Mouse (Mus musculus) right cerebral cortex, postnatal 14 days (tissue): ENCODE results near the gene Ssu2.

Source experiments
- DNase-seq: peaks from one replicate; pipeline ENCODE4 v3.0.0; 2022

Ssu2 gene

GRCm38 (mm10) chr6:112339016-112339415 lies 48.8 kb downstream of the Ssu2 start:
- DNase-seq, result no peak

GRCm38 (mm10) chr6:112337667-112338066 lies 50.2 kb downstream of the Ssu2 start:
- no peak for DNase-seq

- DNase-seq, result no peak
Measured at GRCm38 (mm10) chr6:112333930-112334329, 53.9 kb downstream of the Ssu2 start.

GRCm38 (mm10) chr6:112331223-112331598 lies 56.6 kb downstream of the Ssu2 start:
- DNase-seq, result no peak

- DNase-seq, result no peak
Measured at GRCm38 (mm10) chr6:112330520-112331222, 57.2 kb downstream of the Ssu2 start.

- DNase-seq, result no peak
Measured at GRCm38 (mm10) chr6:112327793-112328192, 60.0 kb downstream of the Ssu2 start.

- no peak for DNase-seq
Measured at GRCm38 (mm10) chr6:112325213-112325612, 62.6 kb downstream of the Ssu2 start.

- DNase-seq, result no peak
Measured at GRCm38 (mm10) chr6:112322916-112323315, 64.9 kb downstream of the Ssu2 start.

GRCm38 (mm10) chr6:112320679-112321078 lies 67.1 kb downstream of the Ssu2 start:
- no peak for DNase-seq

- no peak for DNase-seq
Measured at GRCm38 (mm10) chr6:112319449-112319848, 68.4 kb downstream of the Ssu2 start.

GRCm38 (mm10) chr6:112311385-112311784 lies 76.4 kb downstream of the Ssu2 start:
- DNase-seq, result no peak

- no peak for DNase-seq
Measured at GRCm38 (mm10) chr6:112309330-112309938, 78.4 kb downstream of the Ssu2 start.
